Mouse (Mus musculus) ES-Bruce4 (cell line): ENCODE measurements around the gene Tgfa.

Experiments
- CTCF ChIP-seq: IDR thresholded peaks from one replicate; pipeline ENCODE4 v1.8.1; 2011; ENCODE audit warnings: low read depth, low read length
- EP300 ChIP-seq: IDR thresholded peaks from 2 replicates; pipeline ENCODE4 v1.6.1; 2011; ENCODE audit warnings: low read depth, low read length; ENCODE audit not compliant: insufficient read depth
- POLR2A ChIP-seq: IDR thresholded peaks from one replicate; pipeline ENCODE4 v1.8.1; 2011; ENCODE audit warnings: low read length; ENCODE audit not compliant: insufficient read depth

- no peak for TF ChIP-seq CTCF
- no peak for TF ChIP-seq POLR2A
- TF ChIP-seq EP300 = peak; percentile 40; the same call in 1 of the 2 replicates
These were observed 38.7 kb downstream of the Tgfa start for GRCm38 (mm10) chr6:86233512-86234430.
